Mouse (Mus musculus): ENCODE measurements around the gene Ctnnal1. TPM values are rescaled to one million over a fixed set of nuclear protein-coding genes. Genes with fewer than 3 reads are reported as not detected.

Gene Ctnnal1
- polyA plus RNA-seq, 1 experiment from 2014 or later, result 34.2 TPM

- Histone ChIP-seq H3K4me3 (ENCODE audit: low read depth, low read length) (no peak overlapping the region), H3K4me1 (ENCODE audit: control insufficient read depth, insufficient read depth, low read length) (no peaks in the 10 kb centered on the region), H3K27me3 (ENCODE audit: control insufficient read depth, insufficient read depth, low read length) (no peaks in the 10 kb centered on the region), H3K9ac (replicated peaks; ENCODE audit: low read length) (no peak overlapping the region), H3K27ac (replicated peaks; ENCODE audit: low read depth, low read length) (no peak overlapping the region), H3K36me3 (replicated peaks; ENCODE audit: control insufficient read depth, insufficient read depth, low read depth, low read length) (no peaks in the 10 kb centered on the region), H3K9me3 (replicated peaks; ENCODE audit: control insufficient read depth, low read length) (no peaks in the 10 kb centered on the region), H3K4me2 (ENCODE audit: low read depth, low read length) (no peak overlapping the region)
- ATAC-seq (replicated peaks; ENCODE audit: insufficient number of reproducible peaks, low FRiP score, low TSS enrichment, low read depth) (no peak), DNase-seq (ENCODE audit: low spot score) (no peak)
- 82% methylated on average over 8 of the region's 8 CpGs for WGBS
These were observed 8.5 kb downstream of the Ctnnal1 start for GRCm38 (mm10) chr4:56856371-56856949.

DNA sequence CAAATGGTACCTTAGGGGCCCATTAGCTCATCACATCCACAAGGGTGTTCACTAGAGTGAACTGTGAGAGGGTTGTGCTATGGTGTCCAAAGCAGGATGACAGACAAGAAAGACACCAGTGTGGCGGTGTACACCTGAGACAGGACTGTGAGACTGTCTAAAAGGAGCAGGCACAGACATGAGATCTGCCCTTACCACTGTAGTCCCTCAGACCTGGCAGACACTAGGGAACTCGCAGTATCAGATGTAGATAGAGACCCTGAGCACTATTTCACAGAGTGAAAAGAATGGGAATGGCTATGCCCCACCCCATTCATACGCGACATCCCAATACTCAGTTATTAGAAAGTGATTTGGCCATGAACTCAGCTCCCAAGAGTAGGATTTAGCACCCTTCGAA, 9.1 kb downstream of the Ctnnal1 start:
- WGBS, result 96% methylated on average over 5 of the region's 5 CpGs
- no peak overlapping the region for H3K4me2 ChIP-seq (ENCODE audit: low read depth, low read length)

GRCm38 (mm10) chr4:56850724-56851123, 14.3 kb downstream of the Ctnnal1 start:
- 24% methylated on average over 6 of the region's 6 CpGs for WGBS
- peak; percentile 24 for DNase-seq (ENCODE audit: low spot score)
- H3K36me3 ChIP-seq (replicated peaks; ENCODE audit: control insufficient read depth, insufficient read depth, low read depth, low read length), result no peaks in the 10 kb centered on the region
- H3K4me2 ChIP-seq (ENCODE audit: low read depth, low read length), result no peak overlapping the region
- no peaks in the 10 kb centered on the region for H3K27me3 ChIP-seq (ENCODE audit: control insufficient read depth, insufficient read depth, low read length)
- H3K4me1 ChIP-seq (ENCODE audit: control insufficient read depth, insufficient read depth, low read length), result no peaks in the 10 kb centered on the region
- no peak overlapping the region for H3K9ac ChIP-seq (replicated peaks; ENCODE audit: low read length)
- H3K9me3 ChIP-seq (replicated peaks; ENCODE audit: control insufficient read depth, low read length), result no peaks in the 10 kb centered on the region
- no peak overlapping the region for H3K27ac ChIP-seq (replicated peaks; ENCODE audit: low read depth, low read length)
- ATAC-seq (replicated peaks; ENCODE audit: insufficient number of reproducible peaks, low FRiP score, low TSS enrichment, low read depth), result no peak
- no peak overlapping the region for H3K4me3 ChIP-seq (ENCODE audit: low read depth, low read length)

More for the DNA sequence above, 9.1 kb downstream of the Ctnnal1 start:
- no peak for ATAC-seq (replicated peaks; ENCODE audit: insufficient number of reproducible peaks, low FRiP score, low TSS enrichment, low read depth)
- no peak for DNase-seq (ENCODE audit: low spot score)
- Histone ChIP-seq H3K4me1 (ENCODE audit: control insufficient read depth, insufficient read depth, low read length) (no peaks in the 10 kb centered on the region), H3K4me3 (ENCODE audit: low read depth, low read length) (no peak overlapping the region), H3K9ac (replicated peaks; ENCODE audit: low read length) (no peak overlapping the region), H3K9me3 (replicated peaks; ENCODE audit: control insufficient read depth, low read length) (no peaks in the 10 kb centered on the region), H3K27ac (replicated peaks; ENCODE audit: low read depth, low read length) (no peak overlapping the region), H3K27me3 (ENCODE audit: control insufficient read depth, insufficient read depth, low read length) (no peaks in the 10 kb centered on the region), H3K36me3 (replicated peaks; ENCODE audit: control insufficient read depth, insufficient read depth, low read depth, low read length) (no peaks in the 10 kb centered on the region)

DNA sequence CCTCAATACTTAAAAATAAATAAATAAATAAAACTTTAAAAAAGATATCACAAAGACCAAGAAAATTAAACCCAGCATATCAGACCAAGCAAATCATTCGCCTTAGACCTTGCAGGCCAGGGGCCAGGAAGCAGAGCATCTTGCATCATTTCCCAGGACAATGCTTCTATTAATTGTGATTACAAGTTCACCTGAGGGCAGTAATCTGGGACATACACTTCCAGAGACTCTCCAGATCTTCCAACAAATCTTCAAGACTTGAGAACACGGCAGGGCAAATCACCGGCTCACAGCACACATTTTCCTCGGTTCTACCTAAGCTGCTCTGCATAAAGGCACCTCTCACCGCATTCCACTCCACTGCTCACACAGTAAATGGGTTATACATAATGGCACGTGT, 16.9 kb downstream of the Ctnnal1 start:
- no peak overlapping the region for H3K4me3 ChIP-seq (ENCODE audit: low read depth, low read length)
- H3K36me3 ChIP-seq (replicated peaks; ENCODE audit: control insufficient read depth, insufficient read depth, low read depth, low read length), result peaks cover 5% of the 10 kb centered on the region
- no peak overlapping the region for H3K27ac ChIP-seq (replicated peaks; ENCODE audit: low read depth, low read length)
- ATAC-seq (replicated peaks; ENCODE audit: insufficient number of reproducible peaks, low FRiP score, low TSS enrichment, low read depth) (no peak), DNase-seq (ENCODE audit: low spot score) (no peak)
- H3K9me3 ChIP-seq (replicated peaks; ENCODE audit: control insufficient read depth, low read length), result no peaks in the 10 kb centered on the region
- H3K4me1 ChIP-seq (ENCODE audit: control insufficient read depth, insufficient read depth, low read length), result no peaks in the 10 kb centered on the region
- 84% methylated on average over 6 of the region's 6 CpGs for WGBS
- H3K27me3 ChIP-seq (ENCODE audit: control insufficient read depth, insufficient read depth, low read length), result no peaks in the 10 kb centered on the region
- no peak overlapping the region for H3K4me2 ChIP-seq (ENCODE audit: low read depth, low read length)
- no peak overlapping the region for H3K9ac ChIP-seq (replicated peaks; ENCODE audit: low read length)

DNA sequence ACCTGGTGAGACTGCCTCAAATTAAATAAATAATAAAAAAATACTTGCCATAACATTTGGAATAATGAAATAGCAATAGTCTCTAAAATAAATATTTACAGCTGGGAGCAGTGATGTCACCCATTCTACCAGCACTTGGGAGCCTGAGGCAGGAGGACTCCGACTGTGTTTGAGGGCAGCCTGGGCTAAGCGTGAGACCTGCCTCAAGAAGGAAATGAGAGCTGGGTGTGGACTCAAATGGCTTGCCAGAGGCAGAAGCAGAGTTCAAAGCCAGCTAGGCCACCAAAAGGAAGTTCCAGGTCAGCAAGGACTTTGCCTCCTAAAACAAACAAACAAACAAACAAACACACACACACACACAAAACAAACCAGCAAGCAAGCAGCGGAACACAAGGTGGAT, 17.6 kb downstream of the Ctnnal1 start:
- DNase-seq (ENCODE audit: low spot score), result no peak
- ATAC-seq (replicated peaks; ENCODE audit: insufficient number of reproducible peaks, low FRiP score, low TSS enrichment, low read depth), result no peak
- H3K4me1 ChIP-seq (ENCODE audit: control insufficient read depth, insufficient read depth, low read length), result no peaks in the 10 kb centered on the region
- no peaks in the 10 kb centered on the region for H3K9me3 ChIP-seq (replicated peaks; ENCODE audit: control insufficient read depth, low read length)
- no peak overlapping the region for H3K27ac ChIP-seq (replicated peaks; ENCODE audit: low read depth, low read length)
- no peak overlapping the region for H3K9ac ChIP-seq (replicated peaks; ENCODE audit: low read length)
- no peaks in the 10 kb centered on the region for H3K27me3 ChIP-seq (ENCODE audit: control insufficient read depth, insufficient read depth, low read length)
- no peak overlapping the region for H3K4me2 ChIP-seq (ENCODE audit: low read depth, low read length)
- H3K36me3 ChIP-seq (replicated peaks; ENCODE audit: control insufficient read depth, insufficient read depth, low read depth, low read length), result peaks cover 5% of the 10 kb centered on the region
- no peak overlapping the region for H3K4me3 ChIP-seq (ENCODE audit: low read depth, low read length)
- 85% methylated on average over 3 of the region's 3 CpGs for WGBS

DNA sequence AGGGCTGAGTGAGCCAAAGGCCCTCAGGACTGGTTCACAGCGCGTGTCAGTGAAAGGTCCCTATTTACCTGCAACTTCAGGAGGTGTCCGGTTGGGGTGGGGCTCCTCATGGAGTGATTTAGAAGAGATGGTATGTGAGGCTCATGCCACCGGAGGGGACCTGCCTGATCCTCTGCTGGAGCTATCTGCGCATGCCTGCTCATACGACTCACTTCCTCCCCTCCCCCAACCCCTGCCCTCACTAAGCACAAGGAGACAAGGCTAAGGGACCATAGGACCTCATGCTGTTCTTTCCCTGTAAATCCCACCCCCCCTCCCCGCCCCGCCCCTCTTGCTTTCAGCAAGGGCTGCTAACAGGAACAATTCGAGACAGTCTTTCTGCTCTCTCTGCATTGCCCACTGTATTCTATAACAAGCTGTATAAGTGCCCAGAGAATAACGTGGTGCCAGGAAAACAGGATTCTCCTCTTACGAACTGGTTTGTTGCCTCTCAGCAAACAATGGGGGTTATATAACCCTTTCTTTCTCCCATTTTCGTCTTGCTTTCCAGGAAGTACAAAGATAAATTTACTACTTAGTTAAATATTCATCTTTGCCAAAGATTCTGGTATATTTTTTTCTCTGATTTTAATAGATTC, 19.0 kb downstream of the Ctnnal1 start:
- no peak for ATAC-seq (replicated peaks; ENCODE audit: insufficient number of reproducible peaks, low FRiP score, low TSS enrichment, low read depth)
- 60% methylated on average over 12 of the region's 12 CpGs for WGBS

DNA sequence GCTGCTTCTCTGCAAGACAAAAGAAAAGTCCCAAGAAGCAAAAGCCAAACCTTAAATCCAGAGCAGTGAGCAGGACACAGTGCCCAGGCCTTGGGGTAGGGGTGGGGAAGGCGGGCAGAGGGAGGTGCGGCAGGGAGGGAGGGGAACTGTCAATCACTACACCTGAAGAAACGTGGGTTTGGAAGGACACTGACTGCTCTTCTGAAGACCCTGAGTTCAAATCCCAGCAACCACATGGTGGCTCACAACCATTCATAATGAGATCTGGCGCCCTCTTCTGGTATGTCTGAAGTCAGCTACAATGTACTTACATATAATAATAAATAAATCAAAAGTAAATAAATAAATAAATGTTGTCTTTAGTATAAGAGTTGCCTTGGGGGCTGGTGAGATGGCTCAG, 20.1 kb downstream of the Ctnnal1 start:
- Histone ChIP-seq H3K27me3 (ENCODE audit: control insufficient read depth, insufficient read depth, low read length) (no peaks in the 10 kb centered on the region), H3K9ac (replicated peaks; ENCODE audit: low read length) (no peak overlapping the region), H3K36me3 (replicated peaks; ENCODE audit: control insufficient read depth, insufficient read depth, low read depth, low read length) (peaks cover 5% of the 10 kb centered on the region), H3K4me2 (ENCODE audit: low read depth, low read length) (no peak overlapping the region), H3K4me3 (ENCODE audit: low read depth, low read length) (no peak overlapping the region), H3K9me3 (replicated peaks; ENCODE audit: control insufficient read depth, low read length) (no peaks in the 10 kb centered on the region), H3K27ac (replicated peaks; ENCODE audit: low read depth, low read length) (no peak overlapping the region), H3K4me1 (ENCODE audit: control insufficient read depth, insufficient read depth, low read length) (no peaks in the 10 kb centered on the region)
- WGBS, result 84% methylated on average over 4 of the region's 4 CpGs
- ATAC-seq (replicated peaks; ENCODE audit: insufficient number of reproducible peaks, low FRiP score, low TSS enrichment, low read depth) (no peak), DNase-seq (ENCODE audit: low spot score) (no peak)

More for the DNA sequence above, 19.0 kb downstream of the Ctnnal1 start:
- DNase-seq (ENCODE audit: low spot score), result no peak
- Histone ChIP-seq H3K9ac (replicated peaks; ENCODE audit: low read length) (no peak overlapping the region), H3K27ac (replicated peaks; ENCODE audit: low read depth, low read length) (no peak overlapping the region), H3K36me3 (replicated peaks; ENCODE audit: control insufficient read depth, insufficient read depth, low read depth, low read length) (peaks cover 5% of the 10 kb centered on the region), H3K27me3 (ENCODE audit: control insufficient read depth, insufficient read depth, low read length) (no peaks in the 10 kb centered on the region), H3K4me1 (ENCODE audit: control insufficient read depth, insufficient read depth, low read length) (no peaks in the 10 kb centered on the region), H3K4me2 (ENCODE audit: low read depth, low read length) (no peak overlapping the region), H3K9me3 (replicated peaks; ENCODE audit: control insufficient read depth, low read length) (no peaks in the 10 kb centered on the region), H3K4me3 (ENCODE audit: low read depth, low read length) (no peak overlapping the region)

DNA sequence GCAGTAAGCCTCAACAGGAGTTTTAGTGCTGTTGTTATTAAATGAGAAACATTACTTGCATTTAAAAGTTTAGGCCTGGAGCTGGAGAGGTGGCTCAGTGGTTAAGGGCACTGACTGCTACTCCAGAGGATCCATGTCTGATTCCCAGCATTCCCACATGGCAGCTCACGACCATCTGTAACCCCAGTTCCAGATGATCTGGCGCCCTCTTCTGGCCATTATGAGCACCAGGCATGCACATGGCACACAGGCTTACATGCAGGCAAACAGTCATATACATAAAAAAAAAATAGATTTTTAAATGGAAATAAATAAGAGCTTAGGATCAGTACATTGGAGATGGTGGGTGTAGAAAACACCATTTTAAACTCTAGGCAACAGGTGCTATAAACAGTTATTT, 21.0 kb downstream of the Ctnnal1 start:
- no peak overlapping the region for H3K27ac ChIP-seq (replicated peaks; ENCODE audit: low read depth, low read length)
- no peak overlapping the region for H3K9ac ChIP-seq (replicated peaks; ENCODE audit: low read length)
- H3K36me3 ChIP-seq (replicated peaks; ENCODE audit: control insufficient read depth, insufficient read depth, low read depth, low read length), result peaks cover 5% of the 10 kb centered on the region
- no peak overlapping the region for H3K4me2 ChIP-seq (ENCODE audit: low read depth, low read length)
- DNase-seq (ENCODE audit: low spot score) (no peak), ATAC-seq (replicated peaks; ENCODE audit: insufficient number of reproducible peaks, low FRiP score, low TSS enrichment, low read depth) (no peak)
- H3K27me3 ChIP-seq (ENCODE audit: control insufficient read depth, insufficient read depth, low read length), result no peaks in the 10 kb centered on the region
- no peaks in the 10 kb centered on the region for H3K4me1 ChIP-seq (ENCODE audit: control insufficient read depth, insufficient read depth, low read length)
- H3K9me3 ChIP-seq (replicated peaks; ENCODE audit: control insufficient read depth, low read length), result no peaks in the 10 kb centered on the region
- H3K4me3 ChIP-seq (ENCODE audit: low read depth, low read length), result no peak overlapping the region
- WGBS, result 85% methylated on average over 2 of the region's 2 CpGs

All from embryonic facial prominence, embryonic 11.5 days (tissue).